8 mouse cellular contexts compared by ENCODE assay signal in the genomic region with DNA sequence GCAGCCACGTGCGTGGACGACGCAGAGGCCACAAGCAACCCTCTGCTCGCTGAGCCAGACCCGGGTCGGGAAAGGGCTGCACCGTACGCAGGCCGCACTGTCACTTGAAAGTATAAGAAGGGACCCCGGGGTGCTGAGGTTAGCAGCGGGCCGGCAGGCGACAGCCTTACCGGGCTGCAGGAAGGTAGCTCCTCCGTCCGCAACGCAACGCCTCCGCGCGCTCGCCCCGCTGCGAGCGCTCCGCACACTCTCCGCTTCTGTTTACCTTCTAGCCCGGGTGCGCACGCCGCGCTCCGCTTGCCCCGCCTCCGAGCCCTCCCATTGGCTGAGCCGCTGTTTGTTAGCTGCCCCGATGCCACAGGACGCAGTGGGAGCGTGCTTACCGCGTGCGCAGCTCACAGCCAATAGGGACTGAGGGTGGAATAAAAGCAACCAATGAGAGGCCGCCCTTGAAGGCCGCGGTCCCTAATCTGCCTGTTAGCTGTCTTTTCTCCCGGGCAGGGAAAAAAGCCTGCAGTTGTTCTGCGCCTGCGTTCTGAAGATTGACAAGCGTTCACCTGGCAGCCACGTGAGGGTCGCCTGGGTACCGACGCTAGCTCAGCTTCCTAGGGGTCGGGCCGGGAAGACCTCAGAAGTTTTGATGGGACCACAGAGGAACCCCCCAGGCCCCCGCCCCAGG. TPM values are rescaled to one million over a fixed set of nuclear protein-coding genes. Genes with fewer than 3 reads are reported as not detected.
DNase-seq lines count a peak whose midpoint lies in the region; ATAC-seq and TF ChIP-seq lines count a peak whose summit lies in the region.

No protein-coding gene starts in this region.

- in situ Hi-C loops in ES-E14 (cut with MboI; ENCODE audit: low sequenced_read_pairs in 2 of 2, unreplicated experiment in 2 of 2): no loop called here

- intact Hi-C loops in heart, postnatal 36 days (cut with DNase I): no loop called here

- peak overlapping the region; percentile 70 to 89 for H3K4me3 ChIP-seq in ES-E14 (ENCODE audit: insufficient read depth in 1 of 2, low read depth in 1 of 2, low read length in 2 of 2, poor library complexity in 1 of 2, severe bottlenecking in 1 of 2)
- peak overlapping the region; percentile 56 for H3K4me3 ChIP-seq in forebrain, embryonic 15.5 days
- peak overlapping the region; percentile 74 for H3K4me3 ChIP-seq in layer of hippocampus, adult 2 months
- peak overlapping the region; percentile 62 for H3K4me3 ChIP-seq in lung, embryonic 14.5 days (ENCODE audit: low read depth, low read length)
- peak overlapping the region; percentile 69 for H3K4me3 ChIP-seq in olfactory bulb, adult 2 months (ENCODE audit: insufficient read depth, low read depth, low read length)
- peak overlapping the region; percentile 70 for H3K4me3 ChIP-seq in thymus, adult 2 months (ENCODE audit: control insufficient read depth, insufficient read depth, low read length)

- H3K9ac ChIP-seq in ES-E14 (ENCODE audit: insufficient read depth, low read depth, low read length, poor library complexity, severe bottlenecking): peak overlapping the region; percentile 55
- H3K9ac ChIP-seq in forebrain, embryonic 15.5 days (replicated peaks): peak overlapping the region; percentile 42
- H3K9ac ChIP-seq in lung, embryonic 14.5 days: peak overlapping the region; percentile 52

- TF ChIP-seq CTCF in layer of hippocampus, adult 2 months (conservative IDR thresholded peaks at IDR 0.05): no peak
- TF ChIP-seq CTCF in lung, embryonic 14.5 days (IDR thresholded peaks at IDR 0.05; ENCODE audit: low read depth): no peak
- no peak for TF ChIP-seq CTCF in olfactory bulb, adult 2 months (IDR thresholded peaks at IDR 0.05; ENCODE audit: insufficient read depth, low read depth, low read length)
- TF ChIP-seq CTCF in thymus, adult 2 months (IDR thresholded peaks at IDR 0.05; ENCODE audit: borderline replicate concordance, control insufficient read depth, extremely low read depth, insufficient read depth, low read length, poor library complexity): no peak

- DNase-seq in ES-E14 (ENCODE audit: low read depth, low spot score): peak; percentile 96
- DNase-seq in cerebellum, adult 11-12 months: peak; percentile 99
- peak; percentile 96 for DNase-seq in heart, postnatal 36 days
- peak; percentile 96 to 99 for DNase-seq in layer of hippocampus, adult 2 months (ENCODE audit: low spot score in 2 of 2)
- peak; percentile 98 for DNase-seq in lung, embryonic 14.5 days
- DNase-seq in thymus, adult 2 months: peak; percentile 98

- ATAC-seq in forebrain, embryonic 15.5 days (replicated peaks): peak; percentile 100
- peak; percentile 100 for ATAC-seq in lung, embryonic 14.5 days (ENCODE audit: insufficient read depth)

- H3K36me3 ChIP-seq in ES-E14 (ENCODE audit: control insufficient read depth, insufficient read depth, low read length, poor library complexity, severe bottlenecking): no peaks in the 10 kb centered on the region
- no peaks in the 10 kb centered on the region for H3K36me3 ChIP-seq in forebrain, embryonic 15.5 days
- H3K36me3 ChIP-seq in lung, embryonic 14.5 days (ENCODE audit: insufficient read depth): no peaks in the 10 kb centered on the region
- no peaks in the 10 kb centered on the region for H3K36me3 ChIP-seq in thymus, adult 2 months (ENCODE audit: control insufficient read depth, insufficient read depth, low read length)

- H3K27me3 ChIP-seq in forebrain, embryonic 15.5 days: 0 out of 2 replicates have a peak, but pooled peaks cover 6% of the 10 kb centered on the region
- H3K27me3 ChIP-seq in lung, embryonic 14.5 days (ENCODE audit: insufficient read depth, low read length): no peaks in the 10 kb centered on the region
- no peaks in the 10 kb centered on the region for H3K27me3 ChIP-seq in thymus, adult 2 months (ENCODE audit: control insufficient read depth, insufficient read depth, low read length)

- H3K27ac ChIP-seq in ES-E14 (ENCODE audit: insufficient read depth, low read depth, low read length, poor library complexity, severe bottlenecking): no peak overlapping the region
- H3K27ac ChIP-seq in forebrain, embryonic 15.5 days (replicated peaks): no peak overlapping the region
- H3K27ac ChIP-seq in layer of hippocampus, adult 2 months: peak overlapping the region; percentile 83
- 0 out of 2 replicates have a peak overlapping the region, but pooled peaks have one; percentile 27 for H3K27ac ChIP-seq in lung, embryonic 14.5 days (ENCODE audit: low read depth)
- peak overlapping the region; percentile 18 for H3K27ac ChIP-seq in olfactory bulb, adult 2 months (ENCODE audit: insufficient read depth, low read depth, low read length)
- no peak overlapping the region for H3K27ac ChIP-seq in thymus, adult 2 months (ENCODE audit: control insufficient read depth, insufficient read depth, low read length)

- peak; percentile 90 for TF ChIP-seq POLR2A in olfactory bulb, adult 2 months (IDR thresholded peaks at IDR 0.05; ENCODE audit: insufficient read depth, low read depth, low read length)
- TF ChIP-seq POLR2A in thymus, adult 2 months (IDR thresholded peaks at IDR 0.05; ENCODE audit: control insufficient read depth, extremely low read depth, insufficient read depth, low read length, poor library complexity): peak; percentile 94

- no peaks in the 10 kb centered on the region for H3K9me3 ChIP-seq in ES-E14 (ENCODE audit: control insufficient read depth, insufficient read depth, low read depth, low read length)
- no peaks in the 10 kb centered on the region for H3K9me3 ChIP-seq in forebrain, embryonic 15.5 days
- H3K9me3 ChIP-seq in lung, embryonic 14.5 days (ENCODE audit: low read depth, low read length): no peaks in the 10 kb centered on the region

- WGBS in forebrain, embryonic 15.5 days: under 1% methylated on average over 57 of the region's 57 CpGs
- WGBS in lung, embryonic 14.5 days: 1% methylated on average over 57 of the region's 57 CpGs
- WGBS in olfactory bulb, adult 2 months: under 1% methylated on average over 57 of the region's 57 CpGs
- WGBS in thymus, adult 2 months: 1% methylated on average over 57 of the region's 57 CpGs

- H3K4me1 ChIP-seq in ES-E14 (ENCODE audit: control insufficient read depth in 2 of 2, insufficient read depth in 2 of 2, low read length in 2 of 2, poor library complexity in 1 of 2): peaks cover 1 to 13% of the 10 kb centered on the region in 2 experiments; a peak in 1 of 4 replicates
- H3K4me1 ChIP-seq in forebrain, embryonic 15.5 days: peaks cover 14% of the 10 kb centered on the region
- H3K4me1 ChIP-seq in lung, embryonic 14.5 days (ENCODE audit: insufficient read depth): peaks cover 8% of the 10 kb centered on the region; the same call in 1 of the 2 replicates
- peaks cover 32% of the 10 kb centered on the region for H3K4me1 ChIP-seq in olfactory bulb, adult 2 months (ENCODE audit: control insufficient read depth, insufficient read depth, low read length)
- H3K4me1 ChIP-seq in thymus, adult 2 months (replicated peaks; ENCODE audit: control insufficient read depth, insufficient read depth, low read length): peaks cover 16% of the 10 kb centered on the region

- peak overlapping the region; percentile 71 for H3K4me2 ChIP-seq in forebrain, embryonic 15.5 days (replicated peaks)
- H3K4me2 ChIP-seq in lung, embryonic 14.5 days: peak overlapping the region; percentile 98

TF ChIP-seq in ES-E14, 5 proteins besides CTCF, POLR2A, EP300 and RAD21:
- TF ChIP-seq MAFK (IDR thresholded peaks at IDR 0.05; ENCODE audit: insufficient read depth, low read depth, low read length) (no peak), ZNF384 (IDR thresholded peaks at IDR 0.05; ENCODE audit: low read depth, low read length) (no peak), ZC3H11A (IDR thresholded peaks at IDR 0.05; ENCODE audit: borderline replicate concordance, low read depth, low read length) (no peak), HCFC1 (IDR thresholded peaks at IDR 0.05; ENCODE audit: borderline replicate concordance, insufficient read depth, low read length) (no peak; the same call in 1 of the 2 replicates), CHD2 (IDR thresholded peaks at IDR 0.05; ENCODE audit: low read depth, low read length) (peak; percentile 88)

RNA-seq across cellular contexts. Expression of gene Coq8a, which starts 3.6 kb away (rescaled TPM):
- total RNA-seq in ES-E14 (2012; rRNA removed): 8.3 and 20.5 TPM in 2 replicates
- polyA plus RNA-seq in forebrain, embryonic 15.5 days (2015; fragmentation: Nextera tagmentation; extraction: Ambion mirVana): 4.5 and 4.6 TPM in 2 replicates
- total RNA-seq in heart, postnatal 36 days (2021): 100 to 1,000 TPM; 909 to 953 TPM
- total RNA-seq in layer of hippocampus, adult 2 months (2021): 10 to 100 TPM; 56.1 to 65.6 TPM
- 4.5 and 5.2 TPM in 2 replicates for polyA plus RNA-seq in lung, embryonic 14.5 days (2014; fragmentation: Nextera tagmentation; extraction: Ambion mirVana)
- polyA plus RNA-seq in olfactory bulb, adult 2 months (2012; ENCODE audit: insufficient read depth, insufficient read length, low replicate concordance, missing spikeins): not detected in 2 replicates
- 33.4 and 51.0 TPM in 2 replicates for polyA plus RNA-seq in thymus, adult 2 months (2012; rRNA removed)

Comparison
In these comparisons a context has a peak if more than half of its experiments do, and no peak if none do; other contexts are left out.
1. H3K27ac ChIP-seq: peak in layer of hippocampus, adult 2 months (single experiment), lung, embryonic 14.5 days (single experiment) and olfactory bulb, adult 2 months (single experiment); none in ES-E14 (single experiment), forebrain, embryonic 15.5 days (single experiment) and thymus, adult 2 months (single experiment).
2. Peak in every context shown above with its lines, with median percentiles within 50 percentile points of each other: DNase-seq, H3K4me3 ChIP-seq and H3K9ac ChIP-seq.